Mouse (Mus musculus): ENCODE results near the gene Ntm.

GRCm38 (mm10) chr9:29771870-29772269 lies 191.1 kb downstream of the Ntm start:
- TF ChIP-seq POLR2AphosphoS2 (IDR thresholded peaks at IDR 0.05; ENCODE audit: insufficient read length, low read depth) (no peak), POLR2A (IDR thresholded peaks at IDR 0.05; ENCODE audit: insufficient read length, low read depth) (no peak)
